13 mouse cellular contexts compared by ENCODE assay signal in genomic region chr12:79998788-79999187, GRCm38 (mm10).
A peak's percentile ranks its signal among the peaks of the same experiment; 100 is the strongest.
DNase-seq lines count a peak whose midpoint lies in the region; ATAC-seq lines count a peak whose summit lies in the region.
"Had no signal": no experiment of that assay in that cellular context is flagged by ENCODE, and none has a peak within 500 bp of the region (broad histone marks: within the 10 kb centered on the region; RNA-seq: fewer than 3 reads in every experiment).

No protein-coding gene starts in this region.

- no peak for ATAC-seq in forebrain, embryonic 14.5 days
- ATAC-seq in kidney, embryonic 16.5 days (ENCODE audit: low FRiP score, low TSS enrichment): no peak
- ATAC-seq in hindbrain, embryonic 11.5 days (ENCODE audit: low FRiP score): no peak
- ATAC-seq: hindbrain, embryonic 16.5 days had no signal

- DNase-seq in forebrain, embryonic 10.5 days (ENCODE audit: extremely low spot score, low spot score): no peak
- no peak for DNase-seq in forebrain, embryonic 14.5 days (ENCODE audit: low spot score)
- no peak for DNase-seq in kidney, adult 8-10 months
- DNase-seq in NIH3T3 (ENCODE audit: low read depth): peak; percentile 65
- DNase-seq in kidney, postnatal 4 days: peak; percentile 32 to 54
- DNase-seq in B cell, adult 2 months: no peak
- DNase-seq in hindbrain, embryonic 11.5 days (ENCODE audit: low spot score): no peak
- DNase-seq: cerebellum, adult 9-10 months; gastrocnemius, postnatal 10 days; right cerebral cortex, postnatal 4 days had no signal

- H3K9me3 ChIP-seq in forebrain, embryonic 10.5 days: no peaks in the 10 kb centered on the region
- no peaks in the 10 kb centered on the region for H3K9me3 ChIP-seq in forebrain, embryonic 14.5 days (replicated peaks; ENCODE audit: control insufficient read depth, low read length)
- no peaks in the 10 kb centered on the region for H3K9me3 ChIP-seq in kidney, embryonic 16.5 days (ENCODE audit: low read length)
- no peaks in the 10 kb centered on the region for H3K9me3 ChIP-seq in hindbrain, embryonic 11.5 days (ENCODE audit: control insufficient read depth, low read length)
- H3K9me3 ChIP-seq: limb, embryonic 12.5 days had no signal

- H3K4me1 ChIP-seq in forebrain, embryonic 10.5 days: peaks cover 30% of the 10 kb centered on the region
- H3K4me1 ChIP-seq in forebrain, embryonic 14.5 days (ENCODE audit: control insufficient read depth, insufficient read depth, low read length): no peaks in the 10 kb centered on the region
- H3K4me1 ChIP-seq in kidney, embryonic 16.5 days (ENCODE audit: insufficient read depth, low read length): peaks cover 37% of the 10 kb centered on the region
- 0 out of 2 replicates have a peak, but pooled peaks cover 3% of the 10 kb centered on the region for H3K4me1 ChIP-seq in hindbrain, embryonic 11.5 days (replicated peaks; ENCODE audit: control insufficient read depth, insufficient read depth, low read length)

- no peaks in the 10 kb centered on the region for H3K27me3 ChIP-seq in forebrain, embryonic 10.5 days (ENCODE audit: poor library complexity, severe bottlenecking)
- no peaks in the 10 kb centered on the region for H3K27me3 ChIP-seq in forebrain, embryonic 14.5 days (replicated peaks; ENCODE audit: control insufficient read depth, insufficient read depth, low read length)
- H3K27me3 ChIP-seq in kidney, embryonic 16.5 days (ENCODE audit: insufficient read depth, low read length): no peaks in the 10 kb centered on the region
- H3K27me3 ChIP-seq in hindbrain, embryonic 11.5 days (ENCODE audit: control insufficient read depth, insufficient read depth, low read length): no peaks in the 10 kb centered on the region
- H3K27me3 ChIP-seq: limb, embryonic 12.5 days had no signal

- no peak overlapping the region for H3K4me3 ChIP-seq in forebrain, embryonic 10.5 days
- H3K4me3 ChIP-seq in forebrain, embryonic 14.5 days (ENCODE audit: low read depth, low read length): no peak overlapping the region
- H3K4me3 ChIP-seq in kidney, embryonic 16.5 days (ENCODE audit: low read length): no peak overlapping the region
- no peak overlapping the region for H3K4me3 ChIP-seq in hindbrain, embryonic 11.5 days (ENCODE audit: low read depth, low read length)
- H3K4me3 ChIP-seq: limb, embryonic 12.5 days had no signal

- no peaks in the 10 kb centered on the region for H3K36me3 ChIP-seq in forebrain, embryonic 10.5 days (replicated peaks)
- no peaks in the 10 kb centered on the region for H3K36me3 ChIP-seq in forebrain, embryonic 14.5 days (ENCODE audit: control insufficient read depth, insufficient read depth, low read length)
- no peaks in the 10 kb centered on the region for H3K36me3 ChIP-seq in kidney, embryonic 16.5 days (ENCODE audit: insufficient read depth, low read length)
- H3K36me3 ChIP-seq in hindbrain, embryonic 11.5 days (ENCODE audit: control insufficient read depth, insufficient read depth, low read length): no peaks in the 10 kb centered on the region
- H3K36me3 ChIP-seq: limb, embryonic 12.5 days had no signal

- H3K27ac ChIP-seq in forebrain, embryonic 10.5 days: peak overlapping the region; percentile 32
- H3K27ac ChIP-seq in forebrain, embryonic 14.5 days (ENCODE audit: low read depth, low read length): no peak overlapping the region
- peak overlapping the region; percentile 87 for H3K27ac ChIP-seq in kidney, embryonic 16.5 days (ENCODE audit: low read length)
- H3K27ac ChIP-seq in hindbrain, embryonic 11.5 days (ENCODE audit: low read depth, low read length): no peak overlapping the region
- H3K27ac ChIP-seq: limb, embryonic 12.5 days had no signal

- 90% methylated on average over 5 of the region's 5 CpGs for WGBS in forebrain, embryonic 10.5 days
- 92% methylated on average over 5 of the region's 5 CpGs for WGBS in forebrain, embryonic 14.5 days
- 56% methylated on average over 5 of the region's 5 CpGs for WGBS in kidney, embryonic 16.5 days
- WGBS in hindbrain, embryonic 11.5 days: 87% methylated on average over 5 of the region's 5 CpGs

- H3K4me2 ChIP-seq in forebrain, embryonic 14.5 days (ENCODE audit: low read length): no peak overlapping the region
- H3K4me2 ChIP-seq in kidney, embryonic 16.5 days (replicated peaks; ENCODE audit: low read depth, low read length): no peak overlapping the region
- H3K4me2 ChIP-seq in hindbrain, embryonic 11.5 days (replicated peaks; ENCODE audit: low read depth, low read length): no peak overlapping the region
- H3K4me2 ChIP-seq: limb, embryonic 12.5 days had no signal

- no peak overlapping the region for H3K9ac ChIP-seq in forebrain, embryonic 14.5 days (ENCODE audit: low read length)
- H3K9ac ChIP-seq in kidney, embryonic 16.5 days (replicated peaks; ENCODE audit: low read length): no peak overlapping the region
- H3K9ac ChIP-seq in hindbrain, embryonic 11.5 days (ENCODE audit: low read depth, low read length): no peak overlapping the region
- H3K9ac ChIP-seq: limb, embryonic 12.5 days had no signal

Comparison
In these comparisons a context has a peak if more than half of its experiments do, and no peak if none do; other contexts are left out.
1. DNase-seq: peak in NIH3T3 (single experiment) and kidney, postnatal 4 days (2 of 2); none in forebrain, embryonic 10.5 days (single experiment), forebrain, embryonic 14.5 days (single experiment), kidney, adult 8-10 months (0 of 2), B cell, adult 2 months (0 of 2) and hindbrain, embryonic 11.5 days (single experiment).
2. H3K27ac ChIP-seq: peak in forebrain, embryonic 10.5 days (single experiment) and kidney, embryonic 16.5 days (single experiment); none in forebrain, embryonic 14.5 days (single experiment) and hindbrain, embryonic 11.5 days (single experiment).